Mouse (Mus musculus) gastrocnemius, postnatal 14 days (tissue): Measurements from ENCODE around the gene Pla1a. TPM values are rescaled to one million over a fixed set of nuclear protein-coding genes. Genes with fewer than 3 reads are reported as not detected.
"Not testable (repeated sequence)": the region's sequence is repeated elsewhere in the genome, so short reads cannot be mapped to it uniquely, and the experiment has no call there.

ENCODE experiments used
- DNase-seq: peaks from one replicate; pipeline ENCODE4 v3.0.0; 2021; ENCODE audit warnings: mixed read lengths
- intact Hi-C: fragments of 180-260 bp; cut with DNase I; formaldehyde crosslinking; loops from one replicate; pipeline ENCODE4 v1.15.1; 2025; ENCODE audit warnings: low total_unique reads
- long read RNA-seq, 2 experiments: library from polyadenylated mRNA; stranded (forward); transcript quantifications; one replicate each; pipeline ENCODE4 v2.0.0; 2021
- total RNA-seq, 2 experiments: library from RNA; stranded (reverse); gene quantifications; 2 replicates each; pipeline ENCODE4 v1.2.3; 2021

Pla1a gene
- 1 to 10 TPM; 3.8 to 4.7 TPM for total RNA-seq
- long read RNA-seq, experiment 1, partial matches to known transcripts: 1 of 2 reads
- long read RNA-seq, experiment 1, other reads (novel, unspliced or antisense): 0 of 2 reads
- long read RNA-seq, experiment 2, transcript Pla1a-201 (11 exons, 1,974 nt): major isoform, 5 of 10 reads
- long read RNA-seq, experiment 2, partial matches to known transcripts: 3 of 10 reads
- long read RNA-seq, experiment 2, other reads (novel, unspliced or antisense): 2 of 10 reads

GRCm38 (mm10) chr16:38432498-38433425, at the start of gene Pla1a:
TSS of gene Pla1a (minus strand) at chr16:38433145.
- intact Hi-C loops: no loop called here
- no peak for DNase-seq

DNA sequence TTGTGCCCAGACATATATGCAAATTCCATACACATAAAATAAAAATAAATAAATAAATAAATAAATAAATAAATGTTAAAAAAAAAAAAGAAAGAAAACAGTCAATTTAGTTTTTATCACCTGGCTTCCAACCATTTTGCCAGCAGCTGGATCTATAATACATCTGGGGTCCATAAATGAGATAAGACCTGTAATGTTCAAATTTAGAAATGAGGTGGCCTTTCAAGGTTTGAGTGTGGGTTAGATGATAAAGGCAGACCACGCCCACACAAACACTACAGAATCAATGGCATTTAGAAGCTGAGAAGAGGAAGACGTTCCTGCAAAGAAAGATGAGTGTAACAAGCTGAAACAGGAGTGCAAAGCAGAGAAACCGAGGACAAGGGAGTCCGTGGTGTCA, 48.4 kb upstream of the Pla1a start:
- intact Hi-C loops: no loop called here
- no peak for DNase-seq

GRCm38 (mm10) chr16:38478296-38478695, 45.4 kb upstream of the Pla1a start:
- no peak for DNase-seq
- intact Hi-C loops: no loop called here

DNA sequence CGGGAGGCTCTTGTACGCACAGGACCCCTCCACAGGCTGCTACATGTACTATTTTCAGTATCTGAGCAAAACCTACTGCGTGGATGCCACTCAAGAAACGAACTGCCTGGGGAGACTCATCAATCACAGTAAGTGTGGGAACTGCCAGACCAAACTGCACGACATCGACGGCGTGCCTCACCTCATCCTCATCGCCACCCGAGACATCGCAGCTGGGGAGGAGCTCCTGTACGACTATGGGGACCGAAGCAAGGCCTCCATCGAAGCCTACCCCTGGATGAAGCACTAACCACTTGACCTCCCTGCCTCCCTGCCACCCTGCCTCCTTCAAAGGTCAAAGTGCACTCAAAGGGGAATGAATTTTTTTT, 44.3 kb upstream of the Pla1a start:
- intact Hi-C loops, DNase-seq: not testable (repeated sequence)

GRCm38 (mm10) chr16:38476312-38477240, 43.6 kb upstream of the Pla1a start:
- intact Hi-C loops: no loop called here
- DNase-seq: no peak

DNA sequence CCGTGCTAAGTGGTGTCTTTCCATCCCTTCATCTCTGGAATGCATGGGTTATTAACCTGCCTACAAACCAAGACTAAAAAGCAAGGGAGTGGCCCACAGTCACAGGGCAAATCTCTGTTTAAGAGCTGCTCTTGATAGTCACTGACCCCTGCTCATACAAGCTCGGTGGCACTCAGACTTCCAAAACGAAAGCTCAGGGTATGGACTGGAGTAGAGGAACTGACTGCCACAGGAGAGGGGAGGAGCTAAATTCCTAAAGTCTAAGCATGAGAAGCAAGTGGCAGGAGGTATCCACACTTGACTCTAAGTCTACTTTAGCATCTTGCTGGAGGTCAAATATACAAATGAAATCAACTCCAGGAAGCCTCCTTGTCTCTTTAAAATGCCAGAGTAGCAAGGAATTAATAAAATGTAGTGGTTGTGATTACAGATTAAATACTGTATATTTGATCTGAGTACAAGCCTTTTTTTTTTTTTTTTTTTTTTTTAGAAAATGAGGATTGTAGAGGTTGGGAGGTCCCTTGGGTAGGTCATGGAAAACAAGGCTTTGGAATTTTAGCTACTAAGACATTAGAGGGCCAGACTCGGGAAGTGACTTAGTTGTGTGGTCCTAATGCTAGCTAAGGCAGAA, 42.9 kb upstream of the Pla1a start:
- intact Hi-C loops: no loop called here

GRCm38 (mm10) chr16:38474677-38475286, 41.8 kb upstream of the Pla1a start:
- DNase-seq: no peak
- intact Hi-C loops: no loop called here

More for the DNA sequence above, 42.9 kb upstream of the Pla1a start:
- no peak for DNase-seq

- intact Hi-C loops: no loop called here
- no peak for DNase-seq
These were observed 40.7 kb upstream of the Pla1a start for GRCm38 (mm10) chr16:38473661-38474060.

GRCm38 (mm10) chr16:38472507-38472873, 39.5 kb upstream of the Pla1a start:
- DNase-seq: no peak
- intact Hi-C loops: no loop called here

DNA sequence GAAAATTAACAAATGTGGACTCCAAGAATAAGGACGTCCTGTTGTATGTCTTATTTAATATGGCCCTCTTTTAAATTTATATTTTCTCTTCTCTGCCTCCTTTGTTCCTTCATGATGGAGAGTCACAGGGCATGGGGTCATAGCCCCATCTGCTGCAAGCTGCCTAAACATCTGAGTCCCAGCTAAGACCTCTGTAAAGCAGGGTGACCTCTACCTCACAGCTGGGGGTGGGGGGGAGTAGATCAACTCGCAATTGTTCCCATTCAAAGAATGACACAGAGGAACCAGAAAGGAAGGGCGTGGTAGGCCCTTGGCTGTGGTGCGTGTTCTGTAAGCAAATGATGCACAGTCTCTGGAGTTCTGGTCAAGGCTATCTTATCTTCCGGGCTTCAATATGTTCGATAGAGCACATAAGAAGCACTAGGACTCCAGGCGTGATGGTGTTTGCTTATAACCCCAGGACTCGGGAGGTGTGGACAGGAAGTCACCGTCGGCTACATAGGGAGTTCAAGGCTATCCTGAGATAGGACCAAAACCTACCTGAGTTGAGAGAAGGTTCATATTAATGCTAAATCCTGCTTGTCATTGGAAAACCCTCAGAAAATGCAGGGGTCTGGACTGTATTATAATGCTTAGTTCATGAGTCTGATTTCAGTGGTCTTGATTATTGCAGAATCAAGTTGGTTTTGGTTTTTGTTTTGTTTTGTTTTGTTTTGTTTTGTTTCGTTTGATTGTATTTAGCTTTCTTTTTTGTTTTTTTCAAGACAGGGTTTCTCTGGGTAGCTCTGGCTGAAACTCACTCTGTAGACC, 39.0 kb upstream of the Pla1a start:
- intact Hi-C loops: no loop called here

GRCm38 (mm10) chr16:38469437-38469836, 36.5 kb upstream of the Pla1a start:
- intact Hi-C loops: no loop called here
- DNase-seq: no peak

More for the DNA sequence above, 39.0 kb upstream of the Pla1a start:
- DNase-seq: no peak

DNA sequence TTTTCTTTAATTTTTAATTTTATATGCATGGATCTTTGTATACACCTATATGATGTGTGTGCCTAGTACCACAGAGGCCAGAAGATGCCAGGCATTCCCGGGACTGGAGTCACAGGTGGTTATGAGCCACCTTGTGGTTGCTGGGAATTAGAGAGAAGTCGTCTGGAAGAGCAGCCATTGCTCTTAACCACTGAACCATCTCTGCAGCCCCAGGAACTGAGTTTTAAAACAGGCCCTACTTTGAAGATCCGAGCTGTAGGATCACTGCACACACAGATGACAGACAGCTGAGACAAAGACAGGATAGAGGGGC, 35.7 kb upstream of the Pla1a start:
- intact Hi-C loops: no loop called here
- DNase-seq: no peak

DNA sequence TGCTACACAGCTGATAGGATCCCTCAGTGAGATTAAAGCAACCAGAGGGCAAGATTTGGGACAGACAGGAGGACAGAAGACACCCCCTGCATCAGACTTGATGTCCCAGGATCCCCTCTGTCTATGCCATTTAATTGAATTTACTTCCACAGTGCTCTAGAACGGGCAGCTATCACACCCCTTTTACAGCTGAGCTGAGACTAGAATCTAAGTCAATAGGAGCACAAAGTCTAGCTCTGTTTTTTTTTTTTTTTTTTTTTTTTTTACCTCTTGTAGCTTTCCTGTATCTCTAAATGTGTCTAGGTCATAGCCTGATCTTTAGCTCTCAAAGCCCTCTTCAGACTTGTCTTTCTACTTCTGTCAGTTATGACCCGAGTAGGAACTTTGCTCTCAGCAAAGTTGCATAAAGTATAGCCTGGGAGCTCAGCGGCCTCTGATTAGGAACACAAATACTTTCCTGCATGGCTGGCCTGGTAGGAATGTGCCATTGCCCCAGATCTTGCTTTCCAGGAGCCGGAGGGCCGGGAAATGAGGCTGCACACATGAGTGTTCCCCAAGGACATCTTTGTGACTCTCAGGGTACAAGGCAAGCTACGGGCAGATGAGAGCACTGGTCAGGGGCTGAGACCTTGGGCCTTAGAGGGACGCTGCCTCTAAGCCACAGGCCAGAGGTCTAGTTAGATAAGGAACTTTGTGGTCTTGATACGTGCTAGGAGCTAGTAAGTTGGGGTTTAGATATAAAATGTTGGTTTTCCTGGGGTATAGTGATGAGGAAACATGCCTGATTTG, 35.2 kb upstream of the Pla1a start:
- intact Hi-C loops: no loop called here
- no peak for DNase-seq

GRCm38 (mm10) chr16:38467091-38467916, 34.4 kb upstream of the Pla1a start:
- no peak for DNase-seq
- intact Hi-C loops: no loop called here

GRCm38 (mm10) chr16:38466089-38466488, 33.1 kb upstream of the Pla1a start:
- intact Hi-C loops: no loop called here
- DNase-seq: no peak

- intact Hi-C loops: no loop called here
- no peak for DNase-seq
These were observed 30.4 kb upstream of the Pla1a start for GRCm38 (mm10) chr16:38463305-38463704.

GRCm38 (mm10) chr16:38462161-38462560, 29.2 kb upstream of the Pla1a start:
- no peak for DNase-seq
- intact Hi-C loops: no loop called here
